Comparison of ENCODE assay signal across 8 mouse cellular contexts in genomic region chr17:37045611-37046311, GRCm38 (mm10). TPM values are rescaled to one million over a fixed set of nuclear protein-coding genes. Genes with fewer than 3 reads are reported as not detected.
DNase-seq lines count a peak whose midpoint lies in the region; ATAC-seq lines count a peak whose summit lies in the region.

Gene Gabbr1 (plus strand): TSS chr17:37045966.

- H3K4me1 ChIP-seq in hindbrain, embryonic 16.5 days (ENCODE audit: control insufficient read depth, insufficient read depth, low read depth, low read length), result peaks cover 26% of the 10 kb centered on the region
- H3K4me1 ChIP-seq in megakaryocyte, embryonic 14.5 days, result peaks cover 36% of the 10 kb centered on the region

- no peaks in the 10 kb centered on the region for H3K36me3 ChIP-seq in hindbrain, embryonic 16.5 days (ENCODE audit: control insufficient read depth, insufficient read depth, low read length)
- H3K36me3 ChIP-seq in megakaryocyte, embryonic 14.5 days (replicated peaks; ENCODE audit: low read length), result no peaks in the 10 kb centered on the region

- peak within 1 kb of the TSS; percentile 92 for H3K27ac ChIP-seq in hindbrain, embryonic 16.5 days (ENCODE audit: low read depth, low read length)

- H3K27me3 ChIP-seq in hindbrain, embryonic 16.5 days (replicated peaks; ENCODE audit: control insufficient read depth, insufficient read depth, low read length), result no peaks in the 10 kb centered on the region
- H3K27me3 ChIP-seq in megakaryocyte, embryonic 14.5 days (replicated peaks), result peaks cover 47% of the 10 kb centered on the region

- peak within 1 kb of the TSS; percentile 90 for H3K9ac ChIP-seq in hindbrain, embryonic 16.5 days (ENCODE audit: low read depth, low read length)

- peak; percentile 77 for ATAC-seq in hindbrain, embryonic 16.5 days

- peak within 1 kb of the TSS; percentile 68 for H3K4me3 ChIP-seq in hindbrain, embryonic 16.5 days (ENCODE audit: low read length)
- H3K4me3 ChIP-seq in megakaryocyte, embryonic 14.5 days (replicated peaks), result peak within 1 kb of the TSS; percentile 95

- H3K4me2 ChIP-seq in hindbrain, embryonic 16.5 days (ENCODE audit: low read length), result peak within 1 kb of the TSS; percentile 86

- no peaks in the 10 kb centered on the region for H3K9me3 ChIP-seq in hindbrain, embryonic 16.5 days (ENCODE audit: control insufficient read depth, low read length)
- no peaks in the 10 kb centered on the region for H3K9me3 ChIP-seq in megakaryocyte, embryonic 14.5 days

- DNase-seq in T-cell, adult 2 months (ENCODE audit: low spot score), result peak; percentile 65
- DNase-seq in cerebellum, postnatal 36 days, result peak; percentile 79 to 87
- DNase-seq in gastrocnemius, adult 8-10 months (ENCODE audit: low spot score in 2 of 2), result peak; percentile 36 to 43
- DNase-seq in left cerebral cortex, adult 8-10 months (ENCODE audit: low spot score in 2 of 2), result peak; percentile 68 to 77
- DNase-seq in right cerebral cortex, adult 2 months (ENCODE audit: low spot score in 2 of 2), result peak; percentile 72 to 75
- DNase-seq in urinary bladder, postnatal 10 days (ENCODE audit: low spot score), result peak; percentile 38

- WGBS in hindbrain, embryonic 16.5 days, result 1% methylated on average over 41 of the region's 55 CpGs

RNA-seq across cellular contexts. Expression of gene Gabbr1, which starts in this region (rescaled TPM):
- total RNA-seq in gastrocnemius, adult 8-10 months (2022), result 1 to 10 TPM; 3.1 to 6.8 (median 6.4) TPM
- 82.9 and 85.5 TPM in 2 replicates for polyA plus RNA-seq in hindbrain, embryonic 16.5 days (2015; fragmentation: Nextera tagmentation; extraction: Ambion mirVana)
- 100 to 1,000 TPM; 662 to 748 (median 699) TPM for total RNA-seq in left cerebral cortex, adult 8-10 months (2022)
- 1.6 and 1.7 TPM in 2 replicates for polyA plus RNA-seq in megakaryocyte, embryonic 14.5 days (2012; ENCODE audit: insufficient read depth, low replicate concordance)

Comparison
In these comparisons a context has a peak if more than half of its experiments do, and no peak if none do; other contexts are left out.
1. Peak in every context shown above with its lines: DNase-seq, ATAC-seq, H3K4me3 ChIP-seq and H3K27ac ChIP-seq.
2. RNA of gene Gabbr1 (total RNA-seq): 662 to 748 TPM in left cerebral cortex, adult 8-10 months; 3.1 to 6.8 TPM in gastrocnemius, adult 8-10 months; every median in the first group is over 10 times any median in the second.
3. RNA of gene Gabbr1 (polyA plus RNA-seq): 82.9 to 85.5 TPM in hindbrain, embryonic 16.5 days; 1.6 to 1.7 TPM in megakaryocyte, embryonic 14.5 days; every median in the first group is over 10 times any median in the second.